Mouse (Mus musculus): ENCODE results near the gene Gm26897. TPM values are rescaled to one million over a fixed set of nuclear protein-coding genes. Genes with fewer than 3 reads are reported as not detected.

Gm26897 gene
- not detected for polyA plus RNA-seq (2012; fragmentation: generic; extraction: Trizol)

GRCm38 (mm10) chr5:111733851-111734250 lies at the start of gene Gm26897:
TSS of gene Gm26897 (plus strand) at chr5:111733924.

